Mouse (Mus musculus) right cerebral cortex, postnatal 25 days (tissue): ENCODE results near the gene Klhdc8a.
A peak's percentile ranks its signal among the peaks of the same experiment; 100 is the strongest.
"Not testable (repeated sequence)": the region's sequence is repeated elsewhere in the genome, so short reads cannot be mapped to it uniquely, and the experiment has no call there.

ENCODE experiments used
- DNase-seq: peaks from one replicate; pipeline ENCODE4 v3.0.0; 2022

Gene Klhdc8a

GRCm38 (mm10) chr1:132298425-132298800, at the start of gene Klhdc8a:
Gene Klhdc8a (plus strand): TSS chr1:132298626.
- peak; percentile 55 for DNase-seq

GRCm38 (mm10) chr1:132254467-132254866, 44.0 kb upstream of the Klhdc8a start:
- no peak for DNase-seq

- no peak for DNase-seq
Observed at GRCm38 (mm10) chr1:132260331-132260730, 38.1 kb upstream of the Klhdc8a start.

GRCm38 (mm10) chr1:132261058-132261457, 37.4 kb upstream of the Klhdc8a start:
- DNase-seq = no peak

GRCm38 (mm10) chr1:132263618-132264017, 34.8 kb upstream of the Klhdc8a start:
- no peak for DNase-seq

GRCm38 (mm10) chr1:132264577-132264976, 33.8 kb upstream of the Klhdc8a start:
- DNase-seq = no peak

GRCm38 (mm10) chr1:132265211-132265859, 33.1 kb upstream of the Klhdc8a start:
- DNase-seq = no peak

- DNase-seq = no peak
Observed at GRCm38 (mm10) chr1:132265936-132266335, 32.5 kb upstream of the Klhdc8a start.

- DNase-seq = no peak
Observed at GRCm38 (mm10) chr1:132266791-132267557, 31.5 kb upstream of the Klhdc8a start.

- DNase-seq = no peak
Observed at GRCm38 (mm10) chr1:132267959-132268358, 30.5 kb upstream of the Klhdc8a start.

- DNase-seq = peak; percentile 25
Observed at GRCm38 (mm10) chr1:132268418-132269060, 29.9 kb upstream of the Klhdc8a start.

- DNase-seq = no peak
Observed at GRCm38 (mm10) chr1:132271237-132271636, 27.2 kb upstream of the Klhdc8a start.

- DNase-seq = no peak
Observed at GRCm38 (mm10) chr1:132276694-132277093, 21.7 kb upstream of the Klhdc8a start.

GRCm38 (mm10) chr1:132277124-132277523, 21.3 kb upstream of the Klhdc8a start:
- DNase-seq = no peak

- not testable (repeated sequence) for DNase-seq
Observed at GRCm38 (mm10) chr1:132280636-132281035, 17.8 kb upstream of the Klhdc8a start.

GRCm38 (mm10) chr1:132281523-132282176, 16.8 kb upstream of the Klhdc8a start:
- no peak for DNase-seq

GRCm38 (mm10) chr1:132282177-132282536, 16.3 kb upstream of the Klhdc8a start:
- DNase-seq = no peak

GRCm38 (mm10) chr1:132283018-132283417, 15.4 kb upstream of the Klhdc8a start:
- DNase-seq = no peak

GRCm38 (mm10) chr1:132286735-132287134, 11.7 kb upstream of the Klhdc8a start:
- DNase-seq = no peak

- no peak for DNase-seq
Observed at GRCm38 (mm10) chr1:132287445-132287844, 11.0 kb upstream of the Klhdc8a start.

GRCm38 (mm10) chr1:132287991-132288451, 10.4 kb upstream of the Klhdc8a start:
- DNase-seq = no peak

- DNase-seq = no peak
Observed at GRCm38 (mm10) chr1:132289965-132290364, 8.5 kb upstream of the Klhdc8a start.
